Mouse (Mus musculus) intestine, postnatal 0 days (tissue): ENCODE data around the gene Zbtb4. TPM values are rescaled to one million over a fixed set of nuclear protein-coding genes. Genes with fewer than 3 reads are reported as not detected.

Source experiments
- ATAC-seq: fragments of 200-750 bp; cut with Nextera tagmentation; 2 replicates; pipeline ENCODE4 v1.8.0; 2017; ENCODE audit warnings: mild to moderate bottlenecking, moderate TSS enrichment, moderate library complexity
- H3K27ac ChIP-seq: fragments of 300-500 bp; sonication (generic); 2 replicates; pipeline ENCODE4 v1.5.1; 2014; ENCODE audit warnings: mild to moderate bottlenecking, low read depth, low read length, moderate library complexity
- H3K27me3 ChIP-seq: fragments of 300-500 bp; sonication (generic); replicated peaks from 2 replicates; pipeline ENCODE4 v1.6.1; 2014; ENCODE audit warnings: low read length, mixed read lengths; ENCODE audit not compliant: control insufficient read depth, insufficient read depth
- H3K36me3 ChIP-seq: fragments of 300-500 bp; sonication (generic); 2 replicates; pipeline ENCODE4 v1.6.1; 2014; ENCODE audit warnings: mild to moderate bottlenecking, moderate library complexity; ENCODE audit not compliant: control insufficient read depth, insufficient read depth
- H3K4me1 ChIP-seq: fragments of 300-500 bp; sonication (generic); replicated peaks from 2 replicates; pipeline ENCODE4 v1.6.1; 2014; ENCODE audit warnings: antibody characterized with exemption, low read length, mixed read lengths; ENCODE audit not compliant: control insufficient read depth, insufficient read depth
- H3K4me2 ChIP-seq: fragments of 300-500 bp; sonication (generic); replicated peaks from 2 replicates; pipeline ENCODE4 v1.6.1; 2014; ENCODE audit warnings: low read depth, mild to moderate bottlenecking, moderate library complexity
- H3K4me3 ChIP-seq: fragments of 300-500 bp; sonication (generic); 2 replicates; pipeline ENCODE4 v1.5.1; 2014; ENCODE audit warnings: low read depth, low read length
- H3K9ac ChIP-seq: fragments of 300-500 bp; sonication (generic); 2 replicates; pipeline ENCODE4 v1.6.1; 2014; ENCODE audit warnings: mild to moderate bottlenecking, low read depth, low read length
- H3K9me3 ChIP-seq: fragments of 300-500 bp; sonication (generic); 2 replicates; pipeline ENCODE4 v1.6.1; 2016; ENCODE audit warnings: mixed run types; ENCODE audit not compliant: control insufficient read depth
- CTCF ChIP-seq: sonication (generic); IDR thresholded peaks from 2 replicates; pipeline ENCODE4 v1.5.1; 2016; ENCODE audit warnings: low read depth, mild to moderate bottlenecking, control low read depth, antibody characterized with exemption, moderate library complexity
- WGBS: fragments of 180-500 bp; shearing (Covaris S2); extraction: QIAGEN DNeasy Blood & Tissue Kit; methylation state at CpG from one replicate; pipeline ENCODE4 v1.1.7; 2014; 5-methylcytosine and 5-hydroxymethylcytosine counted together
- polyA plus RNA-seq: library from polyadenylated mRNA; unstranded; fragments of >200 nt; fragmentation: Nextera tagmentation; extraction: Ambion mirVana; gene quantifications from 2 replicates; pipeline ENCODE4 v1.2.1, GENCODE M21; 2015

Zbtb4 gene
- 2.1 and 2.4 TPM in 2 replicates for polyA plus RNA-seq

GRCm38 (mm10) chr11:69765221-69766125, at the start of gene Zbtb4:
TSS of gene Zbtb4 (plus strand) at chr11:69765912.
- no peaks in the 10 kb centered on the region for H3K36me3 ChIP-seq
- no peaks in the 10 kb centered on the region for H3K9me3 ChIP-seq
- H3K9ac ChIP-seq = peak within 1 kb of the TSS; percentile 91
- peak within 1 kb of the TSS; percentile 86 for H3K27ac ChIP-seq
- peak within 1 kb of the TSS; percentile 93 for H3K4me2 ChIP-seq
- no peak for TF ChIP-seq CTCF
- peak; percentile 57 for ATAC-seq
- peak within 1 kb of the TSS; percentile 93 for H3K4me3 ChIP-seq
- H3K27me3 ChIP-seq = no peaks in the 10 kb centered on the region
- H3K4me1 ChIP-seq = no peaks in the 10 kb centered on the region
- WGBS = 21% methylated on average over 44 of the region's 55 CpGs

GRCm38 (mm10) chr11:69715929-69716328, 49.8 kb upstream of the Zbtb4 start:
- Histone ChIP-seq H3K9ac (no peak overlapping the region), H3K4me3 (no peak overlapping the region), H3K4me2 (no peak overlapping the region), H3K27ac (no peak overlapping the region), H3K36me3 (no peaks in the 10 kb centered on the region), H3K4me1 (no peaks in the 10 kb centered on the region), H3K27me3 (no peaks in the 10 kb centered on the region), H3K9me3 (no peaks in the 10 kb centered on the region)
- TF ChIP-seq CTCF = no peak
- ATAC-seq = no peak
- 11% methylated on average over 5 of the region's 5 CpGs for WGBS

DNA sequence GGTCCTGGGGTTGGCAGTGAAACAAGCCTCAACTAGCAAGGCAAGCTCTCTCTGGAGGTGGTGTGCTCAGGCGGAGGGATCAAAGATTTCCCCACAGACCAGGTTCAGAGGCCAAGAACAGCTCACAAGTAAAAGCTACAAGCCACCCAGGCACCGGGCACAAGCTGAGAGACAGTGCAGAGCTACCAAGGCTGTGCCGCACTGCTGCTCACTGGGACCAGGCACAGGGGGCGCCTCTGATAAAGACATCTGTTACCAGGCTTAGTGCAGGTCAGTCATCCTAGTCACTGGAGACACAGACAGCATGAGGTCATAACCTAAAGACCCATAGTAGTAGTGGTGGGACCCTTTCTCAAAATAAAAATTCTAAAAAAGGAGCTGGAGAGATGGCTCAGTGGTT, 48.8 kb upstream of the Zbtb4 start:
- Histone ChIP-seq H3K4me1 (no peaks in the 10 kb centered on the region), H3K4me3 (no peak overlapping the region), H3K27me3 (no peaks in the 10 kb centered on the region), H3K4me2 (no peak overlapping the region), H3K36me3 (no peaks in the 10 kb centered on the region), H3K27ac (no peak overlapping the region), H3K9ac (no peak overlapping the region), H3K9me3 (no peaks in the 10 kb centered on the region)
- no peak for ATAC-seq
- WGBS = 71% methylated on average over 4 of the region's 4 CpGs
- no peak for TF ChIP-seq CTCF

DNA sequence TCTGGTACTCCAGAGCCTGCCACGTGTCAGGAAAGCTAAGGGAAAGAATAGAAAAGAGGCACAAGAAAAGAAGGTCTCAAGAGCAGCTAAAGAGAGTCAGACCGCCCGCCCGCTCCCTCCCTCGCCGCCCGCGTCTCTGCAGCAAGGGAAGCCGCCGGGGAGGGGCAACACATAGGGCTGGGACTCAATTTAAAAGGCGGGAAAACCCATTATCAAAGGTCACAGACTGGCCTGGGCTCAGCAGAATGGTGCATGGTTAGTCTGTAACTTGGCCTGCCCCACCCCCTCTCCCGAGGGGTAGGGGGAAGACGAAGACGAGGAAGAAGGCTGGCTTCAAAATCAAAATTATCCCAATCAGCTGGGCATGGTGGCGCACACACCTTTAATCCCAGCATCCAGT, 47.1 kb upstream of the Zbtb4 start:
- 17% methylated on average over 15 of the region's 15 CpGs for WGBS
- Histone ChIP-seq H3K9ac (no peak overlapping the region), H3K36me3 (no peaks in the 10 kb centered on the region), H3K4me2 (peak overlapping the region; percentile 13; the same call in 1 of the 2 replicates), H3K4me1 (no peaks in the 10 kb centered on the region), H3K27me3 (no peaks in the 10 kb centered on the region), H3K4me3 (no peak overlapping the region), H3K27ac (no peak overlapping the region), H3K9me3 (no peaks in the 10 kb centered on the region)
- ATAC-seq = no peak
- TF ChIP-seq CTCF = no peak

DNA sequence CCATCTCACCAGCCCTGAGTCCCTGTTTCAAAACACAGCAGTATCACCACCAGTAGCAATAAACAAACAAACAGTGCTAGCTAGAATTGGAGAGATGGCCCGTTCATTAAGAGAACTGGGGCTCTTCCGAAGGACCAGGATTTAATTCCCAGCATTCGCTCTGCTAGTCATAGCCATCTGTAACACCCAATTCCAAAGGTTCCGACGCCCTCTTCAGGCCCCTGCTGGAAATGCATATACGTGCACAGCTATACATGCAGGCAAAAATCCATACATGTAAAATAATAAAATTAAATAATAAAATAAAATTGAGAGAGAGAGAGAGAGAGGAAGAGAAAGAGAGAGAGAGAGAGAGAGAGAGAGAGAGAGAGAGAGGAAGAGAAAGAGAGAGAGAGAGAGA, 46.3 kb upstream of the Zbtb4 start:
- Histone ChIP-seq H3K4me3 (no peak overlapping the region), H3K4me2 (no peak overlapping the region), H3K4me1 (no peaks in the 10 kb centered on the region), H3K27me3 (no peaks in the 10 kb centered on the region), H3K9me3 (no peaks in the 10 kb centered on the region), H3K27ac (no peak overlapping the region), H3K9ac (no peak overlapping the region), H3K36me3 (no peaks in the 10 kb centered on the region)
- 0 out of 2 replicates have a peak, but pooled peaks have one; percentile 27 for TF ChIP-seq CTCF
- WGBS = 72% methylated on average over 6 of the region's 6 CpGs
- no peak for ATAC-seq

- H3K4me3 ChIP-seq = no peak overlapping the region
- H3K9ac ChIP-seq = no peak overlapping the region
- no peak for TF ChIP-seq CTCF
- H3K27ac ChIP-seq = no peak overlapping the region
- ATAC-seq = no peak
- no peaks in the 10 kb centered on the region for H3K4me1 ChIP-seq
- H3K4me2 ChIP-seq = no peak overlapping the region
- no peaks in the 10 kb centered on the region for H3K36me3 ChIP-seq
- H3K27me3 ChIP-seq = no peaks in the 10 kb centered on the region
- no peaks in the 10 kb centered on the region for H3K9me3 ChIP-seq
- 53% methylated on average over 6 of the region's 6 CpGs for WGBS
Measured at GRCm38 (mm10) chr11:69720852-69721251, 44.9 kb upstream of the Zbtb4 start.
